Mouse (Mus musculus) E14TG2a.4 (cell line): Measurements from ENCODE around the gene Fbxo27.
A peak's percentile ranks its signal among the peaks of the same experiment; 100 is the strongest.

Source experiments
- CTCF ChIP-seq: conservative IDR thresholded peaks from 2 replicates; pipeline ENCODE4 v1.5.1; 2014; ENCODE audit warnings: low read length
- POU5F1 ChIP-seq: IDR thresholded peaks from 2 replicates; pipeline ENCODE4 v1.6.1; 2014; ENCODE audit warnings: low read length, borderline replicate concordance

DNA sequence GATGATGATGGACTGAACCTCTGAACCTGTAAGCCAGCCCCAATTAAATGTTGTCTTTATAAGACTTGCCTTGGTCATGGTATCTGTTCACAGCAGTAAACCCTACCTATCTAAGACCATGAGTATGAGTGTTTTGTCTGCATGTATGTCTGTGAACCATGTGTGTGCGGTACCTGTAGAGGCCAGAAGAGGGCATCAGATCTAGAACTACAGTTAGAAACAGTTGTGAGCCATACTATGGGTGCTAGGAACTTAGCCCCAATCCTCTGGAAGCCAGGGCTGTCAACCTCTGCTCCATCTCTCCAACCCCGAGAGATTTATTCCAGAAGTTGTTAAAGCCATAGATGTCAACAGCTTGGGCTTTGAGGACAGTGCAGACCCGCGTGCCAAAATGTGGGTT is 7.6 kb downstream of the Fbxo27 start:
- TF ChIP-seq CTCF = peak; percentile 31
- no peak for TF ChIP-seq POU5F1
